Mouse (Mus musculus): ENCODE results near the gene Htra1.

Htra1 gene

GRCm38 (mm10) chr7:130935793-130936471 is at the start of gene Htra1:
TSS of gene Htra1 (plus strand) at chr7:130936111.
- DNase-seq: peak; percentile 84

DNA sequence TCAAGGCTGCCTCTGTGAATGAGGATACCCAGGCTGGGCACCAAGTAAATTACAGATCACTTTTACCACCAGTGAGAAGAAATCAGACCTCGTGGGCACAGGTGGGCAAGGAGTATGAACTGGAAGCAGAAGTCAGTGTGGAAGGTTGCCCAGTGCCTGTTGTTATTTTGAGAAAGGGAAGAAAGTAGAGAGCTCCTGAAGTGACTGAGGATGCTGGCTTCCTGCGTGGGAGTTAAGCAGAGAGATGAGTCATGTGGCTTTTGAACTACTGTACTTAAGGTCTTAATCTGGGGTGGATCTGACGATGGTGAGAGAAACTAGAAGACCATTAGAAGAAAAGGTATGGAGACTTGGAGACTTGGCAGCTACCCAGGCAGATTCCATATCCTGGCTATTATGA is 49.7 kb upstream of the Htra1 start:
- DNase-seq: no peak

DNA sequence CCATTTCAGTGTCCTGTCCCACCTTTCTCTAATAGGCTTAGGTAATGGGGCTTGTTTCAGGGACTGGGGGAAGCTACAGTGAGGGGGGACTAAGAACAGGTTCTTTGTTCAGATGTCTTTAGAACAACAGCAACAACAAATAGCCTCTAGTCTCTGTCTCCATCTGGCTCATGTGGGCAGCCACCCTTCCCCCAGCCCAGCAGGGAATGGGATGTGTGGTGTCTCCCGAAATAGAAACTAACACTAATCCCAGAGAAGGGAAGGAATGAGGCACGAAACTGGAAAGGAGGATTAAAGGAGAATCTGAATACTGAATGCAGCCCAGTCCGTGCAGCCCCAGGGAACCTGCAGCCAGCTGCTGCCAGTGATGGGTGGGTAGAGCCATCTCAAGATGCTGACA is 48.0 kb upstream of the Htra1 start:
- no peak for DNase-seq

DNA sequence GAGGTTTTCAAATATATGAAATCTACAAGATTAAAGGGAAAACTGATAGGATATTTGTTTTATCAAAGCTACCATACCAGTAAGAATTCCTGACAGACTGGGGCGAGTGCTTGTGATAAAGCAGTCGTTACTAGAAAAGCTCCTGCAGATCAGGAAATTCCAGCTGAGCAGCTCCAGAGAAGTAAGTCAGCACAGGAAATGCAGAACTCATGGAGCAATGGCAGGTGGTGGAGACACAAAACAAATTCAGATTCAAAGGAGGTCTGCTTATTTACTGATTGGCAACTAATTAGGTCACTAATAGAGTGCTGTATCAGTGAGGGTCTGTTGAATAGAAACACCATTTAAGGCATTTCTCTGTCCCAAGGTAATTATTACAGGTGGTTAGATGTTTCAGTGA is 45.0 kb upstream of the Htra1 start:
- DNase-seq: no peak

- DNase-seq: no peak
Measured at GRCm38 (mm10) chr7:130892973-130893372, 42.9 kb upstream of the Htra1 start.

DNA sequence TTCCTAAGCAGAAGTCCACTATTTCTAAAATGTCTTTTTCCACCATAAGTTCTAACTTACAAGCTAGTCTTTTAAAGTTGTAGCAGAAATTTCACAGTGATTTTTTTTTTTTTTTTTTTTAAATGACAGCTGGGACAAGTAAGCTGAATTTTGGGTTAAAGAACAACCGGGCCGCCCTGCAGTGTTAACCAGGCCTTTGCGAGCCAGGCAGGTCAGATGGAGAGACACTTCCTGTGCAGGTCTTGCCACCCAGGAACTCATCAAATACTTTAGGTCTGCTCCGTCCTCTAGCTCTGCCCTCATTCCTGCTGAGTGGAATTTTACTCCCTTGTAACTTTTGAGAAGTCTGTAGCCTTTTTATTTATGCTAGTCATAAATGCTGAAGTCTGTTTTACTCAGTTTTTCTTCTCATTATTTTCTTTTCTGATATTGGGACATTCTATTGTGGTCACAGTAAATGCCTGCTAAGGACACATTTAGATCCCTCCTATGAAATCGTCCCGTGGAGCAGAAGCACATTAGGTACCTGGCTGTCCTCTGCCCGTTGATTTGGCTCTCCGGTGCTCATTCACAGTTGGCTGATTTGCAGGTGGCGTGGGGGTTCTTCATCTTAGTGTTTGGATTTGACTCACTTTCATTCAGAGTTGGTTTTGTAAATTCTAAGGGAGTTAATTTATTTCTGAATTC is 40.8 kb upstream of the Htra1 start:
- DNase-seq: peak; percentile 43

DNA sequence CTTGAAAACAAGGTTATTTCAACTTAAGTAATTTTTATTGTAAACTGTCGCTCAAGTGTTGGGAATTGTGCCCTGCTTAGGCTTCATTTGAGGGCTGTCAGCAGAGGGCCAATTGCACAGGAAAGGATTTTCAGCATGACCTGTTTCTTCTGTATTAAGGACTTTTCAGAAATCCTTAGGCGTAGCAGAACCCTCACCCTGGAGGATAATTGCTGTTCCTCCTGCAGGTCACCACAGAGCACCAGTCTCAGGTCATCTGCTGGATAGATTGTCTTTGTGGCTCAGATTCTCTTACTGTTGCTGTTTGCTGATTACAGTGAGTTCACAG is 40.3 kb upstream of the Htra1 start:
- DNase-seq: no peak

DNA sequence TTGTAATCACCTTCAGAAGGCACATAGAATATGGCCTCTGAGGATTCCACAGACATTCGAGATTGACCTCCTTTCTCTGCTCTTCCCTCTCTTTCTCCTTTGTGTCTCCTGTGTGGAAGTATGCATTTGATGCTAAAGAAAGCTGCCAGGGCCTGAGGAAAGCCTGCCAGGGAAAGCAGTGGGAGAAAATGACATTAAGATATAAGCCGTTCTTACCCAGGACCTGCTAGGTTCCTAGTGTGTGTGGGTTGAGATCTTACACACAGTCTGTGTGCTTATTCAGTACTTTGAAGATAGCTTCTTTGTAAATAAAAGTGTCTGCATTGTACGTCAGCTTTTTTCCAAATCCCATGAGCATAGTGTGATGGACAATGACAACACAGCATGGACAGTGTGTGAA is 39.8 kb upstream of the Htra1 start:
- DNase-seq: no peak

DNA sequence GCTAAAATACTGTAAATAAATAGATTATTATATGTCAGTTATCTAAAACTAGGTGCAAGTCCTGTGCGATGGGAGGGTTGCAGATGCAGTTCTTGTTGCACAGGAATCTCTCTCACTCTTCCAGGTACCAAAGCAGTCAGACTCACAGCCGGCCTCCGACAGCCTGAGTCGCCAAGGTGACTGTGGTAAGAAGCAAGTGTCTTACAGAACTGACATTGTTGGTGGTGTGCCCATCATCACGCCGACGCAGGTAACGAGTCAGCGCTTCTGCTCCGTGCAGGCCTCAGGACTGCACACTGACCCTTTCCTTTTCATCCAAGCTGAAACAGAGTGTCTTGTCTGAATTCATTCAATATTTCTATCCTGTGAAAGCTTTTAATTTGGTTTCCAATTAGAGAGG is 38.7 kb upstream of the Htra1 start:
- DNase-seq: no peak

- DNase-seq: peak; percentile 22
Measured at GRCm38 (mm10) chr7:130898373-130898772, 37.5 kb upstream of the Htra1 start.

GRCm38 (mm10) chr7:130900233-130900848 is 35.6 kb upstream of the Htra1 start:
- no peak for DNase-seq

DNA sequence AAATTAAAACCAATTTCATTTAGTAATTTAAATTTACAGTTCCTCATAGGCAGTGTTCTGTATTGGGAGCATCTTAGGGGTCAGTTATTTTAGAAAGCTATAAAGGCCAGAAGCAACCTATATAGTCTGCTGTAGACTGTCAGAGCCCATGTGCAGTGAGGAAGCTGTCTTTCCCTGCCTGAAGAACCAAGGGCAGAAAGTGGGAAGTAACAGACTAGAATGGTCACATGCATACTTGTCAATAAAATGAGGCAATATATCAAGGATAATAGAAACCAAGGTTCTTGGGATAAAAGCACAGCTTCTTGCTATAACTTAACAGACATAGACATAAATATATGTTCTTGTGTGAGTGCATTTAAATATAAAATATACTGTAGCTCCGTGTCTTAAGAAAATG is 33.0 kb upstream of the Htra1 start:
- no peak for DNase-seq

DNA sequence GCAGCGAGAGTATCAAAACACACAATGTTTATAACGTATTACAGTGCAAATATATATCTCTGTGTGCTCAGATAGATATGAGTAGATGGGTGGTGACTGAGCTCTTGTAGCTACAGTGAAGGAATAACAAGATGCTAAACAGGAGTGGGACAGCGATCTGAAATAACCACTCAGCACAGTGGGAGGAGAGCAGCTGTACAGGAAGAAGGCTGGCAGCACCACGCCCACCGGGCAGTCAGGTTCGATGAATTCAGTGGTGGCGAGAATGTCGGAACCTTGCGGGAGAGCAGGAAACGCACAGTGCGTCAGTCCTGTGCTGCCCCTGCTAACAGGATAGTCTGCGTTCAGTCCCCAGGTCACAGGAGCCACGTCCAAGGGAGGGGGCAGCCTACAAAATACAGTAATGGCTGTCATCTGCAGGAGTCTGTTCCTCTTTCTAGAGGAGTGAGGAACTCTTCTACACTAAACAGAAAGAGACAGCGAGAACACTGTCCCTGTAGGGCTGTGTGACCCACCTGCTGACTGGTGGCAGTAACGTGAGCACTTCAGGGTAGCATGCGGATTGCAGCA is 32.3 kb upstream of the Htra1 start:
- no peak for DNase-seq

GRCm38 (mm10) chr7:130904571-130905365 is 31.1 kb upstream of the Htra1 start:
- DNase-seq: no peak

DNA sequence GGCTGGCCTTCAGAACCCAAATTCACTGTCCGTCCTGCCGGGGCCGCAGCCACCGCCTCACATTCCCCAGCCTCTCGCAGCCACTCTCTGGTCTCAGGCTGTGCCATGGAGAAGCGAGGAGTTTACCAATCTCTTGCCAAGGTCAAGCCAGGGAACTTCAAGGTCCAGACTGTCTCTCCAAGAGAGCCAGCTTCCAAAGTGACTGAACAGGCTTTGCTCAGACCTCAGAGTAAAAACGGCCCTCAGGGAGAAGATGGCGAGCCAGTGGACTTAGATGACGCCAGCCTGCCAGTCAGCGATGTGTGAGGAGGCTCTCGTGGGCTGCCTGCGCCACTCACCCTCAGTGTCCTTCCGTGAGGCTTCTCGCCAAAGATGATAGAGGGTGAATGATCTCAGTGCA is 25.1 kb upstream of the Htra1 start:
- no peak for DNase-seq

- DNase-seq: peak; percentile 47
Measured at GRCm38 (mm10) chr7:130914693-130915363, 21.1 kb upstream of the Htra1 start.

GRCm38 (mm10) chr7:130918260-130918659 is 17.7 kb upstream of the Htra1 start:
- no peak for DNase-seq

DNA sequence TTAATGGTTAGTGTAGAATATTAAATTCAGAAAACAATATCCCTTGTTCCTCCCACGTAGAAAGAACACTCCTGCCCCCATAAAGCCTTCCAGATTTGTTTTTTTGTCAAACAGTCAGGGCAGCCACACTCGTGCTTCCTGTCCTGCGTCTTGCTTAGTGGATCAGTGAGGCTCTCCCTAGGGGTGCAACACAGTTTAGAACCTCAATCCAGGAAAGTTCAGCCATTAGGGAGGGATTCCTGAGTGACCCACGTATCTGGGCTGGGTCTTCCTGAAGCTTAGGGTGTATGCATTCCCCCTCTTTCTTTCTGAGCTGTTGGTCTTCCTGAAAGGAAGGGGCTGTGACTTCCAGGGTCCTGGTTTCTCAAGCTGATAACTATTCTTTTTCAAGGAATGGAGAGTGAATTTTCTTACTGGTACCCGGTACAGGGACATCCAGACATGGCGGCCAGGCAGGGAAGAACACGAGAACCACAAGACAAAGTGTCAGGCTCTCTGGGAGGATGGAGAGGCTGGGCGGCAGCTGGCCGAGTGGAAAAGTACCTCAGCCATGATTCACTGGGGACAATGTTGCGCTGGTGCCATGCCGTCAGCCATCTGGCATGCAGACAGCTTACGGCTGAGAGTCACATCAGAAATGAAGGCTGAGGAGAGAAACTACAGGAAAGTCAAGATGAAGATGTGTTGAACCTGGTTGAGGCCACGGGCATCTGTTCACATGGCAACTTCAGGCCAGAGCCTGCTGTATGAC is 12.8 kb upstream of the Htra1 start:
- DNase-seq: no peak

- no peak for DNase-seq
Measured at GRCm38 (mm10) chr7:130930401-130930800, 5.5 kb upstream of the Htra1 start.

DNA sequence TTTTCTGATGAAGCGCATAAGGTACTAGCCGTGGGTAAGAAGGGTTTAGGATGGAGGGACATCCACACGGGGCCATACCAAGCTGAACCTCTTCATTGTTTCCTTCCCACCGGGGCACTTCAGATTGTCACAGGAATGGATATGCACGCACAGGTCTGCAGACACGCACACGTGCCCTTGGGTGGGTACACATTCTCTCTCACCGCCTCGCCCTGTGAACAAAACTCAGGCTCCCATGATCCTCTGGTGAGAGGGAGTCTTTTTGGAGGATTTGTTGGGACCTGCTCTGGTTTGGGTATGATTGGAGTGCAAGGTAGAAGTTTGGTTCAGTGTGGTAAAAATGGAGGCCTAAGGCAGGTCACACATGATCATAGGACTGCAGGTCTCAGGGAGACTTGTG is 3.0 kb upstream of the Htra1 start:
- DNase-seq: no peak

- no peak for DNase-seq
Measured at GRCm38 (mm10) chr7:130934654-130935053, 1.3 kb upstream of the Htra1 start.

DNA sequence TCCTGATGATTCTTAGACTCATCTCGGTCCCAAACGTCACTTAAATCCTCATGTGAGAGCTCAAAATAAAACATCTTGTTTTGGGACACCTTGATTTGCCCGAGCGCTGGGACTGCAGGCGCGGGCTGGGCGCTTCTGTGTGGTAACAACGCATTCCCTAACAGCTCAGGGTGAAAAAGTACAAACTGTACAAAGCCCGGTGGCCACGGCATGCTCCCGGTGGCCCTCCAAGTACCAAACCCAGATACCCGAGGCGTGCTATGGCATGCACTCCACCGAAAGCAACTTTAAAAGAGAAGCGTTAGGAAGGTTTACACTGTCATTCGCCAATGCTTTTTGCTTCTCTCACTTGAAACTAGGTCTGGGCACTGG is 504 bp upstream of the Htra1 start:
- DNase-seq: no peak
